Mouse (Mus musculus) retina, adult 2 months (tissue): ENCODE data around the gene Son.

Experiments
- DNase-seq: peaks from one replicate; pipeline ENCODE4 v3.0.0-alpha.2; 2012; ENCODE audit warnings: low read depth, low spot score

Son gene

DNA sequence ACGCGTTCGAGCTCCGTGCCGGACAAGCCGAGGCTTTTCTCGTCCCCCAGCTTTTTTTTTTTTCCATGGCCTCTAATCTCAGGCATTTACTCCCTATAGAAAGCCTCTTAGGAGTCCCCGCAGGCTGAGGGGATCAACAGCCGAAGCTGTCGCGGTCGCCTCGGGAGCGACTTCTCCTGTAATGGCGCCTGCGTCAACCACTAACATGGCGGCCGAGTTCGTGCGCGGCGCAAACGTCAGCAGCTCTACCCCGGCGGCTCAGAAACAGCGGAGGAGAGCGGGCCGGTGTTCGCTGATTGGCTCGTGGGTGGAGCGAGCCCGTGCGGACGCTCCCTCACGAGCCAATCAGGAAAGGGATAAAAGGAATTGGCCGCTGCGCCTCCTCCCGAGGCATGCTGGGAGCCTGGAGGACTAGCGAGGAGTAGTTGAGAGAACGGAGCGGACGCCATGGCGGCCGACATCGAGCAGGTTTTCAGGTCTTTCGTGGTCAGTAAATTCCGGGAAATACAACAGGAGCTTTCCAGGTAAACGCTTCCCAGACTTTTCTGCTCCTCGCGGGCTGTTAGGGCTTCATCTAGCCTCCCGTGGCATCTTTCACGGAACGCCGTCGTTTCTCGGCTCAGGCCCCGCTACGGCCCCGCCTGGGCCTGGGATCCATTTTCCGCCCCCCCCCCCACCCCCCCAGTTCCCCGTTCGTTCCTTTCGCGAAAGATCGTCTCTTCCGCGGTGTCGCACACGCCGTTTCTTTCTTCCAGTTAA lies at the start of gene Son:
Gene Son, plus strand, starts transcription at position 46 of the 759 bp plus-strand sequence.
- DNase-seq = peak; percentile 95

GRCm38 (mm10) chr16:91597672-91598010 lies 49.7 kb upstream of the Son start, which contains the start of gene Tmem50b:
TSS of gene Tmem50b (minus strand) at chr16:91597800.
- DNase-seq = peak; percentile 94

GRCm38 (mm10) chr16:91599242-91599641 lies 48.1 kb upstream of the Son start:
- DNase-seq = no peak

DNA sequence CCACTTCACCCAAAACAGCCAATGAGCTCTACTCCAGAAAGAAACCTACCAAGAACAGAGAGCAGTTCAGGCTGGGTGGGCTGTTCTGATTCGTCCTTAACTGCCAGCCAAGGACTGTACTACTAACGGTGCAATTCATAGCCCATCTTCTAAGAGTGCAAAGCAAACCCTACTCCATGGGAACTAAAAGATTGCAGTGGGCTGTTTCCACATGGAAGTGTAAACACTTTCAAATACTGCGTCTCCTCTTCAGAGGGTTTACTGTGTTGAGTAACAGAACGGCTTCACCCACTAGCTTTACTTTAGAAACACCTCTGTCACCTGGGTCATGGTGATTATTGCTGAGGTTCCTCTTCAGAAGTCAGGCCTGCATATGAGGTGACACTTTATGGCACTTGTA lies 46.2 kb upstream of the Son start:
- DNase-seq = no peak

- no peak for DNase-seq
Measured at GRCm38 (mm10) chr16:91601693-91602092, 45.6 kb upstream of the Son start.

DNA sequence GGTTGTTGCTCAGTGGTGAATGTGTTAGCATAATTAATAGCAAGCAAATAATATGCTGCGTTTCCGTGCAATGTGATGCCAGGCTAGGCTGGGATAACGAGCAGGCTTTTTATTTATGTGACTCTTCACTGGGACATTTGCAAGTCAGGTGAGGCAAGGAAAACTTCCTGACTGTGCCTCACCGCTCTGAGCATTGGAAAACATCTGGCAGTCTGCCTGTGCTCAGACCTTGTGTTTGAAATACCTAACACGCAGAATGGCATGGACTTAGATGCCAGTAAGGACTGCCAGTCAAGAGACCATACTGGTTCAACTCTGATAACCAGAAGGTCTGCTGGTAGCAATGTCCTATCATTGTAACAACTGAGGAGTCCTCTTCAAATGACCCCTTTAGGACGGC lies 42.1 kb upstream of the Son start:
- DNase-seq = no peak

DNA sequence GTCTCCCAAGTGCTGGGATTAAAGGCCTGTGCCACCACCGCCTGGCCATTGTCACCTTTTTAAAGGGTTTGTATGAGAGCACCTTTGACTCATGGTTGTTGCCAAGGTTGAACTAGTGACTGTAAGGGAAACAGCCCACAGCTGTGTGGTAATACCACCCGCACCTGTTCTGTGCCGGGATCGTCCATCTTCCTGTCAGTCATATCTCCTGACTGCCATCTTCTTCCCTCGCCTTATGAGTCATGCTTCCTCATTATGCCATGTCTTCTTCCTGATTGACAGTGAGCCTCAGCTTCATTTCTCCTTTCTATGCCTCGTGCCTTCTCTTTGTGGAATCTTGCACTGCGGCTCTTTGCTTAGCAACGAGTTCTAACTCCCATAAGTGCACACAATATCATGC lies 40.3 kb upstream of the Son start:
- DNase-seq = no peak

DNA sequence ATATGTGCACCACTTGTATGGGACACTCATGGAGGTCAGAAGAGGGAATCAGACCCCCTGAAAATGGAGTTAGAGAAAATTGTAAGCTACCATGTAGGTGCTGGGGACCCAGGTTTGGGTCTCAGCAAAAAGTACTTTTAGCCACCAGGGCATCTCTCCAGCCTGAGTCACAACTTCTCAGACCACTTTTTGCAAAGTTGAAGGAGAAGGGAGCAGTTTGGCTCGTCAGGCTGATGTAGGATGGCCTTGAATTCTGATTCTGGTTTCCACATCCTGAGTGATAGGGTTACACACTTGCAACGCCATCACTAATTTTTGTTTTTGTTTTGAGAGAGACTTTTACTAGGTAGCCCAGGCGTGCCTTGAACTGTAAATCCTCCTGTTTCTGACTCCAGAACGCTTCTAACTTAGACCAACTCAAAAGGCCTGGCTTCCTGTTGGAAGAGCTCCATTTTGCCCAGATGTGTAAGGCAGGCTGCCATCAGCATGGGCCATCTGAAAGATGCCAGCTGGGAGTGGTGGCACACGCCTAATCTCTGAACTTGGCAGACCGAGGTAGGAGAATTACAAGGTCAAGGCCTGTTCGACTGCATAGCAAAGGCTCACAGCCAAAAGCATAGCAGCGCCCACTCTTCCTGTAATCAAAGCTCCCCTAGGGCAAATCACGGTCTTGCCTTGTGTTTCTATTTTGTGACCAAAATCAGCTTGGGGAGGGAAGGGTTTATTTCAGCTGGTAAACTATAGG lies 37.6 kb upstream of the Son start:
- no peak for DNase-seq

DNA sequence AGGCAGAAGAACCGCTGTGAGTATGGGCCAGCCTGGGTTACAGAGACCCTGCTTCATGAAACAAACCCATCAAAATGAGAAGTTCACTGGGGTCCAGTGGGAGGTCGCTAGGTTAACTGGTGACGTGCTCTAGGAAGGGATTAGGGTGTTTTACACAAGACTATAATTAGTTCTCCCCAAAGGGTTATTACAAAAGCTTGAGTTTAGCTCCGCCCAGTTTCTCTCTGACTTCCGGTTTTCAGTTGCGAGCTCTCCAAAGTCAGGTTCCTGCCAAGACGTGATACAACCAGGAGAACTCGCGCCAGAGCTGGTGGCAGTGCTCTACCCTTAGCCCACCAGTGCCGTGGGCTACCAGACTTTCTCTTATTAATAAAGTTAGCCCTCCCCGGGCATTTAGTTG lies 36.1 kb upstream of the Son start:
- DNase-seq = no peak

- no peak for DNase-seq
Measured at GRCm38 (mm10) chr16:91612525-91612924, 34.8 kb upstream of the Son start.

DNA sequence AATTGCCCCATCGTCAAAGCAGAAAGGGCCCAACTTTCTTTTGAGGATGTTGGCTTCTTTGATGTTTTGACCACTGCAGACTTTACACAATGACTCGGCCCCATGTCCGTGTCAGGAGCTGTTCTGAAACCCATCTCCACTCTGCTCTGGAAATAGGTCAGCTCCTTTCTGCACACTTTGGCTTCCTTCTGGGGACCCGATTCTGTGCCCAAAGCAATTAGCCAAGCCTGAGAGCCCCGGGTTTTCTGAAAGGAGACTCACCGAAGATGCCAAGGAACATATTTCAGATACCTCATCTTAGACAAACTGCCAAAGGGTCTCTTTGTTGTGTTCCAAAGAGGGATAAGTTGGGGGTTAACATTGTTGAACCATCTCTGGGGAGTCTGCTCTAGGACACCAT lies 32.8 kb upstream of the Son start:
- DNase-seq = no peak

DNA sequence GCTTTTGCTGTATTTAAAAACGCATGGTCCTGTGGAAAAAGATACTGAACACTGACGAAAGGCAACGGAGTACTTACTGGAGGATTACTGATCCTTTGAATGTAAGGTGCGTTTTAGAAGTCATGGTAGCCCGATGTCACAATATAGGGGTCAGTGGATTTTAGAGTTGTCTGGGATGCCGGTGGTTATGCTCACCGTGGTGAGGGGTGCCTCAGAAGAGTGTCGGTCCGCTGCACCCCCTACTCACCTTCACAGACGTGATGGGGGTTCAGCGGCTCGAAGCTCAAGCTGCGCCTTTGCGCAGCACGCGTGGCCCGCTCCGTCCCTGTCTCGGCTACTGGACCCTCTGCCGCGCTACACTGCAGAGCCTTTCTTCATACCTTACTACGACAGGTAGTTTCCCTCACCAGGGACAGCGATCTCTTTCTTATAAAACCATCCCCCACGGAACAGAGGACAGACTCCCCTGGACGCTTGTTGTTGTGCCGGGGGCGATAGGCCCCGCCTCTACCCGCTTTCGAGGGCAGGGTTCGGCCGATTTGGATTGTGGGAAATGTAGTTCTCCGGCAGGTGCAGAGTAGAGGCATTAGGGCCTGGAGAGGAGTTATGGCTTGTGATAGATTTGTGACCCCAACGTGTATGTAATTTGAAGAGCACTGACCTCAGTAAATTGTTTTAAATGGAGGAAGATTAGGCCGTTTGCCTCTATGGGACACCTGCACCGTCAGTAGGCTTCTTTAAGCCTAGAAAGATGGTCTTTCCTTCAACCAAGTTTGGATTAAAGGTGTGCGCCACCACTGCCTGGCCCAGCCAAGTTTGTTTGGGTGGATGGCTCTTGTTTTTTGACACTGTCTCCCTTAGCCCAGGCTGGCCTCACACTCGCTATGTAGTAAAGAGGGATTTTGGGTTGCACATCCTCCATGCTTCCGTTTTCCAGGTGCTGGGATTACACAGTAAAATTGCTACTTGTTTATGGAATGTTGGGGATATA lies 28.5 kb upstream of the Son start, which contains the start of gene Dnajc28:
Gene Dnajc28, minus strand, starts transcription at position 516 of the 991 bp plus-strand sequence.
- peak; percentile 72 for DNase-seq

GRCm38 (mm10) chr16:91620185-91620584 lies 27.1 kb upstream of the Son start:
- no peak for DNase-seq

- no peak for DNase-seq
Measured at GRCm38 (mm10) chr16:91620991-91621390, 26.3 kb upstream of the Son start.

DNA sequence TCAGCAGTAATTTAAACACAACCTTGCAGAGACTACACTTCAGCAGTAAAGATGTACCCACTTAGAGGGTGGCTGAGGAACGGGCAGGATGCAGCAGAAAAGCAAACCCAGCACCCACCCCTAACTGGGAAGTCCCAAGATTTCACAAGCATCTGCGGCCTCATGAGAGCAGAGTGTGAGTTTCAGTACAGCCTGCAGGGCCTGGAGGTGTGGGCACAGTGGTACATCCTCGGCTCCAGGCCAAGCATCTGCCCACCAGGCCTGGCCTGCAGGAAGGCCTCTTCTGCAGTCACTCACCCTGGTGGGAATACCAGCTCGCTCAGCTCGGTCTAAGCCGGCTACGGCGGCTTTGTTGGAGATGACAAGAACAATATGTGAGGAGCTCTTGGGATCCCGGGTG lies 24.2 kb upstream of the Son start:
- no peak for DNase-seq

DNA sequence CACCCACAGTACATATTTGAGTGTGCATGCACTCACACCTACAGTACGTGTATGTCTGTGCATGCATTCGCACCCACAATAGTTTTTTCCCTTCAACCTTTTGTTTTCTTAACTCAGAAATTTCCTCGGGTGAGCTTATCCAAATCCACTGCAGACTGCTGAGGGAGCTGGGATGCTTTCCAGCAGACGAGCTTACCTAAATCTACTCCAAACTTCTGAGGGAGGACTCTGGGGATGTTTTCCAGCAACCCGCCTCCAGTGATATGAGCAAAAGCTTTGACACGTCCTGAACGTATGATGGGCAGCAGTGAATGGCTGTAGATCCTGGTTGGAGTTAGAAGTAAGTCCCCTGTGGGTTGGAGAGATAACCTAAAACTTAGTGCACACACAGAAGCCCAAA lies 19.5 kb upstream of the Son start:
- DNase-seq = no peak

DNA sequence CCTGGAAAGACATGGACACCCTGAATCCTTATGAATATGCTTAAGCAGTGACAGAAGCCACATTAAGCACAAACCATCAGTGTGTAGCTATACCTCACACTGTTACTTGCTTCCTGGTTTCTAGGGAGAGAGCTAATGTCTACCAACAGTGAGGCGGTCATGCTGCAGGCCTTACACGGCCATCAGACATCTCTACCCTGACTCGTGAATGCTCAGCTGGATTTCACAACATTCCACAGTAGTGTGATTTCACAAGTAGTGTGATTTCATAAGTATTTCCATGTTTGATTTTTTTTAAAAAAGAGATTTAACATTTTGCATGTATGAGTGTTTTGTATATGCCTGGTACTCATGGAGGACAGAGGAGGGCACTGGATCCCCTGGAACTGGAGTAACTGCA lies 18.6 kb upstream of the Son start:
- no peak for DNase-seq

DNA sequence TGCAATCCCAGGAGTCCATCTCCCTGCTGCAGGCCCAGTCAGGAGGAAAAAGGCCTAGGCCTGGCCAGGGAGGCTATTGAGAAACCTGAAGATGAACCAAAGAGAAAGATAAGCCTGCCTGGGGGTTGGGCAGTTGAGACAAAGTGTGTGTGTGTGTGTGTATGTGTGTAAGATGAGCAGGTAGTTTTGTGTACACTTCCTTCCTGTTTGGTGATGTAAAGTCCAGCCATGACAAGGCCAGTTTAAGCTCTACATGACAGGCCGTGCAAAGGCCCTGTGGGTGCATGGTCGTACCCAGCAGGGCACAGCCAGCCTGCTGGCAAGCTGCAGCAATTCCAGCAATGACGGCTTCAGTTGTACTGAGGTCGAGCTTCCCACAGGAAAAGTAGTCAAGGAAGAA lies 17.6 kb upstream of the Son start:
- no peak for DNase-seq

GRCm38 (mm10) chr16:91630584-91630983 lies 16.7 kb upstream of the Son start:
- DNase-seq = no peak

DNA sequence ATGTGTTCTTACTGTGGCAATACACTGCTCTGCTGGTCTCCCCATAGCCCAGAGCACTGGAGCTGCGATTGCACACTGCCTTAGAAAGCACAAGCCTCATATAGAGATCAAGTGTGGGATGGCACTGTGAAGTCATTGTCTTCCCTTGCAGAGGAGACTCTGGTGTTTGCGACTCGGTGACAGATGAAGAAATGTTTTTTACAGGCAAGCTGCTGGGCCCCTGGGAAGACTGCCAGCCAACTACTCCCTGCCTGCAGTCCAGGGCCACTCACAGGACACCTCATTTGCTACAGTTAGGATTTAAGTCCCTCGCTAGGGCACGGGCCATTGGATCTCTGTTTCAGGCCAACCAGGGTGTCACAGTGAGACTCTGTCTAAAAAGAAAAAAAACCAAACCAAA lies 14.9 kb upstream of the Son start:
- no peak for DNase-seq

DNA sequence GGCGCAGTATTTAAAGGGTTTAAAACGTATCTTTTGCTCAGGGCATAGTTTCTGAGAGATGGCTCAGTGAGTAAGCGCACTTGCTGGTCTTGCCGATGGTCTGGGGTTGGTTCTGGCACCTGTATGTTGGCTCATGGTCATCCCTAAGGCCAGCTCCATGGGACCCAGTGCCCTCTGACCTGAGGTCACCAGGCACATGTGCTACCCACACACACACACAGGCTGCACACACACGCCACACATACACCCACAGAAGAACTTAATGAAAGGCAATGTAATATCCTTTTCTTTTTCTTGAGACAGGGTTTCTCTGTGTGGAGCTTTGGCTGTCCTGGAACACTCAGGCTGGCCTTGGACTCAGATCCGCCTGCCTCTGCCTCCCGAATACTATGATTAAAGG lies 14.4 kb upstream of the Son start:
- no peak for DNase-seq

GRCm38 (mm10) chr16:91633641-91634040 lies 13.7 kb upstream of the Son start:
- no peak for DNase-seq
